Mouse (Mus musculus) mouse trophoblast stem cell (cell line): ENCODE results near the gene Olfr1298.

Experiments
- in situ Hi-C, 2 experiments: fragments of 300-500 bp; cut with MseI, MboI; formaldehyde crosslinking; loops; 2 replicates in 1 of 2; 3 replicates in 1 of 2; pipeline ENCODE4 v1.15.1; 2025

Olfr1298 gene

DNA sequence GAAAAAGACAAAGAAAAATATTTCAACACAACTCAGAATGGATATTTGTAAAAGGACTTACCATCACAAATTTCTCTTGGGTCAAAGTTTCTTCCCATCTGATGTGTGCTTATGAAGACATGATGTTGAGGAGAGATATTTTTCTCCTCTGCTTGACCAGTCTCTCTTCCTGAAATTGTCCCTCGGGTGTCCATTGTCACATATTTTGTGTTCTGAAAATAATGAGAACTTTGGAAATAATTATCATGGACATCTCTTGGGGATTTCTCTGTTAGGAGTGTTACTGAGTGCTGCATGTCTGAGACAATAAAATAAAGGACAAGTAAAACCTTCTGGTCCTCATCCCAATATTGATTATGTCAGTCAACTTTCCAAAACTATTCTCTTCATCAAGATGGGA lies at the start of gene Olfr1298:
Gene Olfr1298, minus strand, starts transcription at position 101 of the 400 bp plus-strand sequence.
- in situ Hi-C loops, result no loop called here

DNA sequence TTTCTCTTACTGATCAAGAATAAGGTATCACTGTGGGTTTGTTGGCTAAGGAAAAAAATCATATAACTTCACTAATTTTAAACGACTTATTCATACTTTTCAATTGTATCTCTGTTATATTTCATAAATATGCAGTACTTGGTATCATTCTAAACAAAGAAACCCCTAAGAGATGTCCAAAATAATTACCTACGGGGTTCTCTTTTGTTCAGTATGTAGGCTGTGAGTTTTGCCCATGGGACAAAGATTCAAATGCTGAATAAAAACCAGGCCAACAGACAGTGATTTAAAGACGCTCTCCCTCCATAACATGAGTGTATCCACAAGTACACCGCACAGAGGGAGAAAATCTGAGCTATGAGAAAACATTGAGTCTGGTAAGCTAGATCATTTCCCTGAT lies 12.1 kb upstream of the Olfr1298 start, which contains the start of gene Olfr1299:
Gene Olfr1299, plus strand, starts transcription at position 301 of the 400 bp plus-strand sequence.
- in situ Hi-C loops, result no loop called here

DNA sequence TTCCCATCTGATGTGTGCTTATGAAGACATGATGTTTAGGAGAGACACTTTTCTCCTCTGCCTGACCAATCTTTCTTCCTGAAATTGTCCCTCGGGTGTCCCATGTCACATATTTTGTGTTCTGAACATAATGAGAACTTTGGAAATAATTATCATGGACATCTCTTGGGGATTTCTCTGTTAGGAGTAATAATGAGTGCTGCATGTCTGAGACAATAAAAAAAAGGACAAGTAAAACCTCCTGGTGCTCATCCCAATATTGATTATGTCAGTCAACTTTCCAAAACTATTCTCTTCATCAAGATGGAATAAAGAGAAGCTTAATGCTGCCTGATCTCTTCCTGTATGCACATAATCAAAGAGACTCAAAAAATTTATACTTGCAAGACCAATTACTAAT lies 22.6 kb downstream of the Olfr1298 start, which contains the start of gene Olfr1297:
Gene Olfr1297, minus strand, starts transcription at position 101 of the 400 bp plus-strand sequence.
- in situ Hi-C loops, result no loop called here
